Mouse (Mus musculus): ENCODE measurements at regions not wholly inside any gene's neighbourhood (a gene's known extent, or its start where the extent isn't known, plus 50 kb on each side); places are given as distances from the start of the nearest gene placed in this dataset.

DNA sequence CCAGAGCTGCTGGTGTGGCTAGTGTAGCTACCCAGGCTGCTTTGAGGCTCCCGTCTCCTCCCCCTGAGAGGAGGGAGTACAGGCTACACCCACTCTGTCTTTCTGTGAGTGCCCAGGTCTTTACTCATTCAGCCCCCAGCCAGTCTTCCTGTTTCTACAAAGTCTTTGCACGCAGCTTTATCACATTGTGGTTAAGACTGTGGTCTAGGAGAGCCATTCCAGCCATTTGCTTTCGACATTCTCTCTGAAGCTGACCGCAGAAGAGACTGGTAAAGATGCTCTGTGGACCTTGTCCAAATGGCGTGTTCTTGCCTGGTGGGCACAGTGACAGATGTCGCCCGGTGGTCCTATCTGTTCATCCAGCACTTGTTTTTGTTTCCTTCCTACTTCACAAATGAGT is 62.0 kb downstream of the Tpra1 start:
- DNase-seq (ENCODE audit: low spot score in 2 of 2): no peak

- DNase-seq (ENCODE audit: low spot score in 2 of 2): no peak
Measured at GRCm38 (mm10) chr6:88964911-88965310, 62.9 kb downstream of the Tpra1 start.

- no peak for DNase-seq (ENCODE audit: low spot score in 2 of 2)
Measured at GRCm38 (mm10) chr6:88965361-88966226, 63.5 kb downstream of the Tpra1 start.

- no peak for DNase-seq (ENCODE audit: low spot score in 2 of 2)
Measured at GRCm38 (mm10) chr6:88966501-88966900, 64.5 kb downstream of the Tpra1 start.

DNA sequence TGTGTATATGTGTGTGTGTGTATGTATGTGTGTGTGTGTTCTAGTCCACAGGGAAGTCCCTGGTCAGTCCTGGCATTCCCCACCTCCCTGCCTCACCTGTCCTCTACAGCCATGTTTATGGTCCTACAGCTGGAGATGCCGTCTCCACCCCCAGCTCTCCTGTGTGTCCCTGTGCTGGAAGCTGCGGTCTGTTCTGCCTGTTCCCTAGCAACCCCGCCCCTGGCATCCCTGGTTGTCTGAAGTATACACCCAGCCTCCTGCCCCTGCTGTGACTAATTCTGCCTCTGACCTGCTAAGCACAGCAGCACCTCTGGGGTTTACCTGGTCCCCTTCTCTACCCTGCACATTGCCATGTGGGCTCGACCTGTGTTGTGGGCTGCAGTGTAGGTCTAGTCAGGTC is 66.8 kb downstream of the Tpra1 start:
- no peak for DNase-seq (ENCODE audit: low spot score in 2 of 2)

- peak in 1 of 2 experiments; percentile 55 for DNase-seq (ENCODE audit: low spot score in 2 of 2)
Measured at GRCm38 (mm10) chr6:88971729-88972128, 69.7 kb downstream of the Tpra1 start.

DNA sequence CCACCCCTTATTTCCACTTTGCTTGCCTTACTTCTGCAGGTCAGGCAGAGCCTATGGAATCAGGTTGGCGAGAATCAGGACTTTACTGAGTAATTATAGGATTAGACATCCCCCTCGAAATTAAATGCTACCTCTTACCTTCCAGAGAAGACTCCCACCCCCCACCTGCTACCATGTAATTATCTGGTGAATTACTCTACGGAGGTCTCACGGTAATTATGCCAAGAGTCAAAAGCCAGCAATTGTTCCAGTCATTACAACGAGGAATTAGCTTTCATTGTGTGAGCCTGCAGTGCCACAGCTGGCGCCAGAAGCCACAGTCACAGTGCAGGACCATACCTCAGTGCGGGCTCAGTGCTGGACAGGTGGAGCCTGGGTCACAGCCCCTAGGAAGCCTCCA is 72.4 kb downstream of the Tpra1 start:
- no peak for DNase-seq (ENCODE audit: low spot score in 2 of 2)

DNA sequence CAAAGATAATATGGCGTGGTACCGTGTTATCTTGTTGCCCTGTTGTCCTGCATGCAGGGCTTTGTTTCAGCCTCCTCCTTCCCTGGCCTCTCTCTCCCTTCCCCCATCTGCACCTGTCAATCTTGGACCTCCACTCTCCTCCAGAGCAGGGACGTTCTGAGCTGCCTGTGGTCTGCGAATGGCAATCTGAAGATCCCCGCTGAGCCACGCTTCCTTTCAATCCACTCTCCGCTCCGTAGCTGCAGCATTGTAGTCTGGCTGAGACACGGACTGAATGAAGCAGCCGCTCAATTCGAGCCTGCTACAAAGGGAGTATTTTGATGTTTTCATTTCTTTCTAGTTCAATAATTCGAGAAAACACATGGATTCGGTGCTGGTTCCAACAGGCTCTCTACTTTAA is 74.5 kb downstream of the Tpra1 start:
- no peak for DNase-seq (ENCODE audit: low spot score in 2 of 2)

DNA sequence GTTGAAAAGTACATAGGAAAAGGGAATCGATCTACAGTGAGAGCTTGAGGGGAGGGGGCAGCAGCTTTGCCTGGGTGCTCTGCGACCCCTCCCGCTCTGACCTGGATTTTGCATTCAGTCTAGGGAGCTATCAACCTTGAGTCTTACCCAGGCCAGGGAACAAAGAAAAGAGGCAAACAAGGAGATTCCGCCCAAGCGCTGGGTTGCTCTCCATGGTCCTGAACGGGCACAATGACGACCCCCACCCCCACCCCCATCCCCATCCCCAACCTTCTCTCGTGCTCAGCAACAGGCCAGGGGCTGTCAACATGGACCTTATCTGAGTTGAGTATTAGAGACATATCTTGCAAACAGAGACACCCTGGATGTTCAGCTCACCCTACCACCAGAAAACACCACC is 74.9 kb downstream of the Tpra1 start:
- DNase-seq (ENCODE audit: low spot score in 2 of 2): no peak

- no peak for DNase-seq (ENCODE audit: low spot score in 2 of 2)
Measured at GRCm38 (mm10) chr6:88978970-88979369, 76.9 kb downstream of the Tpra1 start.

DNA sequence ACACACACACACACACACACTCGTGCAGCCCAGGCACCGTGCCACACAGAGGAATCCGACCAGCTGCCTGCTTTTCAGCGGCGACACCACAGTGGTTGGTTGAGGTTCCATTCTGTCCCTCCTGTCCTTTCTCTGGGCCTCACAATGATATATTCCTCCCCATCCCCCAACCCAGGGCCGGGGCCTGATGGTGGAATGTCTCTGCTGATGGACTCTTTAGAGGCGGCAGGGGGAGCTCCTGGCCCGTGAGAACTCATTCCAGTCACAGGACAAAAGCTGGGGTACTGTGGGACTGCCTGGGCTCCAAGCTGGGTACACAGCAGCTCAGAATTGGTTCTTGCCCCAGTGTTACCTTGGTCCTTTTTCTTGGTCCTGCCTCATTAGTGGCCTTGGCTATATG is 78.1 kb downstream of the Tpra1 start:
- DNase-seq (ENCODE audit: low spot score in 2 of 2): peak; percentile 51 to 52

- DNase-seq (ENCODE audit: low spot score in 2 of 2): no peak
Measured at GRCm38 (mm10) chr6:88981544-88981943, 79.5 kb downstream of the Tpra1 start.

GRCm38 (mm10) chr6:88984170-88984569 is 82.1 kb downstream of the Tpra1 start:
- DNase-seq (ENCODE audit: low spot score in 2 of 2): no peak

DNA sequence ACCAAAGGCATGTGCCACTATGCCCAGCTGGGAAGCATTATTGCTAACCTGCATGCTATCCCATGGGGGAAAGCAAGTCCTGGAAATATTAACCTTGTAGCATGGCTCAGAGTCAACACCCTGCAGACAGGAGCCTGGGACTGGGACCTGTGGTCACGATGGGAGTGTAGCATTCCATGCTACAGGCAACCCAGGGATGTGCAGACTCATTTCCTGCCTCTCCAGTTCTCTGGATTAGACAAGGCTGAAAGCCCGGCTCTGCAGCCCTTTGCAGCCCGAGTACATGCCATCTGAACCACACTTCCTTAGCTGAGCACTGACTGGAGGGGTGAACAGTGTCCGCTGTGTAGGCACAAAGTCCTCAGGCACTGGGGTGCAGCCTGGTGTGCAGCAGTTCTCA is 82.8 kb downstream of the Tpra1 start:
- no peak for DNase-seq (ENCODE audit: low spot score in 2 of 2)

GRCm38 (mm10) chr6:88988551-88988950 is 86.5 kb downstream of the Tpra1 start:
- DNase-seq (ENCODE audit: low spot score in 2 of 2): no peak

- DNase-seq (ENCODE audit: low spot score in 2 of 2): no peak
Measured at GRCm38 (mm10) chr6:88989617-88990299, 87.7 kb downstream of the Tpra1 start.

DNA sequence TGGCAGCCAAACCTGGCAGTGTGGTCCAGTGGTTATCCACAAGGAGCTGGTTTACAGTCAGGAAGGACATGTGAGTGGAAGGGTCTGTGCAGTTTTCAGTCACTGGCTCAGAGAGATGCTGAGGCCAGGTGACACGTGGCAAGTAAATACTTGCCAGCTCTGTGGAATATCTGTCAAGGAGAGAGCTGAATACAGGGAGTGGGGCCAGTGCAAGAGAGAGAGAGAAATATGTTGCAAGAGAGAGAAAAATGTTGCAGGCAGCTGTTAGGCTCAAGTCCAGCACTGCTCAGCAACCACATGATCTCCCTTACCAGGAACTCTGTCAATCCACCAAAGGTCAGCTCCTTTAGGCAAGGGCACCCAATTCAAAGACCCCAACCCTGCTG is 88.2 kb downstream of the Tpra1 start:
- DNase-seq (ENCODE audit: low spot score in 2 of 2): no peak

- DNase-seq (ENCODE audit: low spot score in 2 of 2): no peak
Measured at GRCm38 (mm10) chr6:88995077-88995476, 93.0 kb downstream of the Tpra1 start.

GRCm38 (mm10) chr6:88998927-88999722 is 97.1 kb downstream of the Tpra1 start:
- DNase-seq (ENCODE audit: low spot score in 2 of 2): no peak

GRCm38 (mm10) chr6:89000359-89000758 is 98.3 kb downstream of the Tpra1 start:
- no peak for DNase-seq (ENCODE audit: low spot score in 2 of 2)

GRCm38 (mm10) chr6:89003197-89003923 is 101.3 kb downstream of the Tpra1 start:
- DNase-seq (ENCODE audit: low spot score in 2 of 2): no peak

DNA sequence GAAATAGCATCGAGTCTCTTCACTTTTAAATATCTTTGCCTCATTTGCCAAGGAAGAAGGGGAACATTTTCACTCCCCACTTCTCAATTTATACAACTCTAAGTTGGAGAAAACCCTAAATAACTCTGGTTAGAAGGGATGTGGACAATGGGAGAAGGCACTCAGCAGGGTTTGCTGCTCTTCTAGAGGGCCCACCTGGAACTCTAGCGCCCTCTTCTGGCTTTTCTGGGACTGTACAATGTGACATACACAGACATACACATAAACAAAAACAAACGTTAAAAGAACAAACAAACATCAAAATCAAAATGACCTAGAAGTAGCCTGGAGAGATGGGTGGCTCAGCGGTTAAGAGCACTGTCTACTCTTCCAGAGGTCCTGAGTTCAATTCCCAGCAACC is 103.0 kb downstream of the Tpra1 start:
- DNase-seq (ENCODE audit: low spot score in 2 of 2): no peak
